Mouse (Mus musculus) adrenal gland, postnatal 4 days (tissue): ENCODE results near the gene Zfp57. TPM values are rescaled to one million over a fixed set of nuclear protein-coding genes. Genes with fewer than 3 reads are reported as not detected.
"Not testable (repeated sequence)": the region's sequence is repeated elsewhere in the genome, so short reads cannot be mapped to it uniquely, and the experiment has no call there.

Experiments used
- DNase-seq, 2 experiments: peaks; one replicate each; pipeline ENCODE4 v3.0.0; 2021 to 2022; ENCODE audit warnings: low spot score in 2 of 2, mixed read lengths in 2 of 2
- total RNA-seq, 2 experiments: library from RNA; stranded (reverse); gene quantifications; 2 replicates each; pipeline ENCODE4 v1.2.3; 2021

Gene Zfp57
- total RNA-seq, 2 experiments from 2014 or later = 12.7 to 18.0 TPM

DNA sequence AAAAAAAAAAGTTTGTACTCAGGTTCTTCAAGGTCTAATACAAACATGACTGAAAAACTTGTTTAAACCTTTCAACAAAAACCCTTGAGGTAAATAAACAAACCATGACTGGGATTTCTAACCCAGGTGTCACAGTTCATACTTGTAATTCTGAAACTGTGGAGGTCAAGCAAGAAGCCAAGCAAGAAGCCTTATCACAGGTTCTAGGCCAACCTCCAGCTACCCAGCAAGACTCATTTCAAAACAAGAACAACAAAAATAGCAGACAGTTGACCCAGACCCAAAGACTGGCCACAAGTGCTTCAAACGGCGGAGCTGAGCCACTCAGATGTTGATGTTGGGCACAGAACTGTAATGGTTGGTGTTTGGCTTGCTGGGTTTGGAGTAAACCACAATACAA, 6.4 kb upstream of the Zfp57 start:
- DNase-seq = no peak

- no peak for DNase-seq
Observed at GRCm38 (mm10) chr17:36995448-36995847, 5.5 kb upstream of the Zfp57 start.

- peak; percentile 57 to 63 for DNase-seq
Observed at GRCm38 (mm10) chr17:36997033-36997735, 3.8 kb upstream of the Zfp57 start.

GRCm38 (mm10) chr17:36998477-36998876, 2.5 kb upstream of the Zfp57 start:
- DNase-seq = no peak

- DNase-seq = peak in 1 of 2 experiments; percentile 15
Observed at GRCm38 (mm10) chr17:37002364-37003330, 1.7 kb downstream of the Zfp57 start.

- no peak for DNase-seq
Observed at GRCm38 (mm10) chr17:37003366-37003765, 2.4 kb downstream of the Zfp57 start.

GRCm38 (mm10) chr17:37008161-37008560, 7.2 kb downstream of the Zfp57 start:
- no peak for DNase-seq

GRCm38 (mm10) chr17:37009460-37010042, 8.6 kb downstream of the Zfp57 start:
- no peak for DNase-seq

GRCm38 (mm10) chr17:37011719-37012118, 10.8 kb downstream of the Zfp57 start:
- no peak for DNase-seq

DNA sequence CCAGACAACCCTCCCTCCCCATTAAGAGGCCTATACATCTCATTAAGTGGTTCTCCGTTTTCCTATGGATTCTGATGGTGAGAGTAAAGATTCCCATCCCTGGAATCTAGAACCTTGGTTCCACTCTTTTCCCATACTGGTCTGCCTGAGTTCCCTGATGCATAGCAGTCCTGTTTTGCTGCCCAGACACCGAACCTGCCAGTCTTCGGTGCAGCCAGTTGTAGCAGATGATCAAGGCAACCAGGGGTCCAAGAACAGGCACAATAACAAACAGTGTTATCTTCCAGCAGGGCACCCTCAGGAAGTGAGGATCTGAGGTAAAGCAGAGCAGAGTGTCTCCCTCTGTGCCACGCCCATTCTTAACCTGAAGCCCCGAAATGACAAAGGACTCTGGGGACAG, 11.2 kb downstream of the Zfp57 start:
- no peak for DNase-seq

GRCm38 (mm10) chr17:37016333-37016732, 15.4 kb downstream of the Zfp57 start:
- DNase-seq = no peak

DNA sequence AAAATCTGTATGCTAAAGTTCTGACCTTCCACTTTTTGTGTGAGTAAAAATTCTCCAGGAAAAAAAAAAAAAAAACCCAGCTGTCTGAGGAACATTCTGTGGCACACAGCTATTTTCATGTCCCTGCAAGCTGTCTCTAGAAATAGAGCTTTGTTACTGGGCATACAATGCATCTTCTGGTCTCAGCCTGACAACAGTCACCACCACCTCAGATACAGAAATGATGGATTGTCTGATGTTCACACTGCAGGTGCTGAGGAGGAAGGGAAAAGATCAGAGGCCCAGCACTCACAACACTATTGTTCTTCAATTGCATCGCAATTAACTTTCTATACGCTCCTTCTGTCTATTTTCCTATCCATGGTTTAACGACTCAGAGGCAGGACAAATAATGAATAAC, 17.4 kb downstream of the Zfp57 start:
- no peak for DNase-seq

GRCm38 (mm10) chr17:37019242-37019641, 18.3 kb downstream of the Zfp57 start:
- not testable (repeated sequence) for DNase-seq

GRCm38 (mm10) chr17:37022628-37023576, 21.9 kb downstream of the Zfp57 start, which contains the start of gene Mog:
Mog (minus strand) TSS chr17:37023398.
- DNase-seq = no peak

DNA sequence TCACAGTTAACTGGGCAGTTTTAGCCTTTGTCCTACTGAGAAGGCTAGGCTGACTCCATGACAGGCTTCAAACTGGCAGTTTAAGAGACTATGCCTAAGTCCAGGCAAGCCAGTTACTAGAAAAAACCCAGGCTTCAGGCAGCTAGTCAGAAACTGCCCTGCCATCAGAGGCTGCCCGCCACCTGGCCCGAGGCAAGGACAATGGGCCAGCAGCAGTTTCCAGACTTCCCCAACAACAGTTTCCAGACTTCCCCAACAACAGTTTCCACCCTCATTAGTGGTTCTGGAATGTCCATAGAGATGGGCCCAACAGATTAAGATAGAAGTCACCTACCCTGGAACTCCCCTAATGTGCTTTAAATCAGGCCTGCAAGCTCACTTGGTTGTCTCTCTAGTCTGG, 25.5 kb downstream of the Zfp57 start:
- DNase-seq = no peak

DNA sequence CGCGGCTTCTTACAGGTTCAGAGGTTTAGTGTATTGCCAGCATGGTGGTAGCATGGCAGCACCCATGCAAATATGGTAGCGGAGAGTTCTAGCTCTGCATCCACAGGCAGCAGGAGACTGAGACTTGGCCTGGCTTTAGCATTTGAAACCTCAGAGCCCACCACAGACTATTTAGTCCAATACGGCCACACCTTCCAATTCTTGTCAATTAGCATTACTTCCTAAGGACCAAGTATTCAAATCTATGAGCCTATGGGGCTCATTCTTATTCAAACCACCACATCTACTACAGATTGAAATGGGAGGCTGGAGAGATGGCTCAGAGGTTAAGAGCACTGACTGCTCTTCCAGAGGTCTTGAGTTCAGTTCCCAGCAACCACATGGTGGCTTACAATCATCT, 26.5 kb downstream of the Zfp57 start:
- DNase-seq = no peak

- no peak for DNase-seq
Observed at GRCm38 (mm10) chr17:37028212-37028611, 27.2 kb downstream of the Zfp57 start.

DNA sequence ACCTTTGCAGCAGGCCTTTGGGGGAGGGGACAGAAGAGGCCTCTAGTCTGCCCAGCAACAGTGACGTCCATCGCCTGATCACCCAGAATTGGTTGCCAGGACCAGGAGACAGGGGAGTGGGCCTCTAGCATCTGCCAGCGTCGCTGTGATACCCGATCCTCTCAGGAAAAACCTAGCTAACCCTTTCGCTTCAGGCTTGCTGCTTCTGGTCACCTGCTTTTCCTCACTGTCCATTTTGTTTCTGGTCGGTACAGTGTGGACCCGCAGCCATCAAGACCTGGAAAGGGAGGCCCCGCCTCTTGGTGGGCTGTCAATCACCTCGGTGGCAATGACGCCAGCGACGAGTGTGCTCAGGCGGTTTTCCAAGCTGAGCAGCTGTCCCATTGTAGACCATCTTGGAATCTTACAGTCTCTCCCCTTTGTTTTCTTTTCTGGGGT, 27.7 kb downstream of the Zfp57 start:
- peak; percentile 50 to 70 for DNase-seq

- no peak for DNase-seq
Observed at GRCm38 (mm10) chr17:37029162-37029561, 28.2 kb downstream of the Zfp57 start.

DNA sequence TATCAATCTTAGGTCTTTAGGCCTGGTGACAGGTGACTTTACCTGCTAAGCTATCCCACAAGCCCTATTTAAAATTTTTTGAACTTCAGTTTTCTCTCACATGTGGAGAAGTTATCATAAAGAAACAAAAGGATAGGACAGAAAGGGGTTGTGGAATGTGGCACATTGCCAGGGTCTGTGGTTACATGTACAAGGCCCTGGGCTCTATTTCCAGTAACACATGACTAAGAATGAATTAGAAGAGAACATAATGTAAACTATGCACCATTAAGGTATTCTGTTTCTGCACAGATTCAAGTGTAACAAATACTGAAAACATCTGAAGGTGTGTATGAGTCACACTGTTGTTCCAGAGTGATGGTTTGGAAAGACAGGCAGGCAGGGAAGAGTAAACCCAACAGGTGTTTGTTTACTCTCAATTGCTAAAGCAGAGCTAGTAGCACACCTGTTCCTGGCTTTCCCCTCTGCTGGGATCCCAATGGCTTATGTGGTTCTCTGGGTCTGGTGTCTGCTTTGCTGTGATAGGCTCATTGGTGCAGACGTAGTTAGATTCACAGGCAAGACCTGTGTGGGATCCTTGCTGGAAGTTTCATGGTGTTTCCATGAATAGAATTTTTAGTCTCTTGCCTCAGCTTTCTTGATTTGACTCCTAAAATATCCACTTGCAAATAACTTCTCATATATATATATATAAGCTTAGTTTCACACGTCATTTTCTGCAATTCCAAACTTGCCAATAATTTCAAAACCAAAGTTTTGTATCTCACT, 38.3 kb downstream of the Zfp57 start:
- DNase-seq = no peak
